Mouse (Mus musculus): ENCODE data around the gene Grm3.

Gene Grm3

GRCm38 (mm10) chr5:9724956-9725600 lies at the start of gene Grm3:
TSS of gene Grm3 (minus strand) at chr5:9725170.
- peak; percentile 23 for DNase-seq

GRCm38 (mm10) chr5:9755751-9756150 lies 30.8 kb upstream of the Grm3 start:
- no peak for DNase-seq

GRCm38 (mm10) chr5:9748184-9748583 lies 23.2 kb upstream of the Grm3 start:
- no peak for DNase-seq

GRCm38 (mm10) chr5:9744120-9744519 lies 19.1 kb upstream of the Grm3 start:
- DNase-seq = no peak

GRCm38 (mm10) chr5:9725601-9726268 lies 765 bp upstream of the Grm3 start:
- peak; percentile 53 for DNase-seq

GRCm38 (mm10) chr5:9724287-9724955 lies 549 bp downstream of the Grm3 start:
- DNase-seq = peak; percentile 11

- no peak for DNase-seq
Measured at GRCm38 (mm10) chr5:9721136-9721535, 3.8 kb downstream of the Grm3 start.

- peak; percentile 4 for DNase-seq
Measured at GRCm38 (mm10) chr5:9716295-9716694, 8.7 kb downstream of the Grm3 start.

GRCm38 (mm10) chr5:9707096-9707495 lies 17.9 kb downstream of the Grm3 start:
- DNase-seq = no peak

GRCm38 (mm10) chr5:9703385-9704009 lies 21.5 kb downstream of the Grm3 start:
- DNase-seq = no peak

GRCm38 (mm10) chr5:9702656-9703384 lies 22.1 kb downstream of the Grm3 start:
- no peak for DNase-seq

GRCm38 (mm10) chr5:9692333-9692732 lies 32.6 kb downstream of the Grm3 start:
- no peak for DNase-seq

GRCm38 (mm10) chr5:9690599-9691242 lies 34.2 kb downstream of the Grm3 start:
- no peak for DNase-seq

- no peak for DNase-seq
Measured at GRCm38 (mm10) chr5:9690192-9690591, 34.8 kb downstream of the Grm3 start.

GRCm38 (mm10) chr5:9683204-9683603 lies 41.8 kb downstream of the Grm3 start:
- no peak for DNase-seq

GRCm38 (mm10) chr5:9669002-9669401 lies 56.0 kb downstream of the Grm3 start:
- DNase-seq = no peak

- no peak for DNase-seq
Measured at GRCm38 (mm10) chr5:9663416-9663815, 61.6 kb downstream of the Grm3 start.

- peak; percentile 44 for DNase-seq
Measured at GRCm38 (mm10) chr5:9661870-9662589, 62.9 kb downstream of the Grm3 start.

GRCm38 (mm10) chr5:9638612-9639011 lies 86.4 kb downstream of the Grm3 start:
- DNase-seq = no peak

GRCm38 (mm10) chr5:9627220-9627619 lies 97.8 kb downstream of the Grm3 start:
- DNase-seq = no peak

GRCm38 (mm10) chr5:9624396-9624795 lies 100.6 kb downstream of the Grm3 start:
- DNase-seq = no peak

- no peak for DNase-seq
Measured at GRCm38 (mm10) chr5:9623095-9623459, 101.9 kb downstream of the Grm3 start.
